Mouse (Mus musculus) adrenal gland, adult (tissue): Measurements from ENCODE around the gene Irgc1.
A peak's percentile ranks its signal among the peaks of the same experiment; 100 is the strongest.
"Not testable (repeated sequence)": the region's sequence is repeated elsewhere in the genome, so short reads cannot be mapped to it uniquely, and the experiment has no call there.

Source experiments
- DNase-seq, 2 experiments: peaks; one replicate each; pipeline ENCODE4 v3.0.0; 2022 to 2023; ENCODE audit warnings: low spot score in 1 of 2; ENCODE audit not compliant: inconsistent age in 2 of 2

Irgc1 gene

GRCm38 (mm10) chr7:24451855-24452311 is at the start of gene Irgc1:
Gene Irgc1 (minus strand): TSS chr7:24452297.
- DNase-seq, result no peak

- DNase-seq, result peak in 1 of 2 experiments; percentile 31
Measured at GRCm38 (mm10) chr7:24501492-24501891, 49.4 kb upstream of the Irgc1 start.

- peak in 1 of 2 experiments; percentile 59 for DNase-seq
Measured at GRCm38 (mm10) chr7:24500929-24501328, 48.8 kb upstream of the Irgc1 start.

GRCm38 (mm10) chr7:24499856-24500577 is 47.9 kb upstream of the Irgc1 start:
- DNase-seq, result peak in 1 of 2 experiments; percentile 27

- no peak for DNase-seq
Measured at GRCm38 (mm10) chr7:24488303-24488702, 36.2 kb upstream of the Irgc1 start.

GRCm38 (mm10) chr7:24487403-24487802 is 35.3 kb upstream of the Irgc1 start:
- DNase-seq, result no peak

GRCm38 (mm10) chr7:24486654-24487130 is 34.6 kb upstream of the Irgc1 start:
- DNase-seq, result no peak

GRCm38 (mm10) chr7:24485481-24485880 is 33.4 kb upstream of the Irgc1 start:
- DNase-seq, result no peak

GRCm38 (mm10) chr7:24483291-24483690 is 31.2 kb upstream of the Irgc1 start:
- DNase-seq, result not testable (repeated sequence)

- DNase-seq, result no peak
Measured at GRCm38 (mm10) chr7:24482208-24483020, 30.3 kb upstream of the Irgc1 start.

- peak; percentile 86 to 95 for DNase-seq
Measured at GRCm38 (mm10) chr7:24481474-24482207, 29.5 kb upstream of the Irgc1 start, which contains the start of gene Cadm4. Gene Cadm4 (plus strand): TSS chr7:24482023.

- DNase-seq, result no peak
Measured at GRCm38 (mm10) chr7:24480986-24481473, 28.9 kb upstream of the Irgc1 start.

GRCm38 (mm10) chr7:24480121-24480941 is 28.2 kb upstream of the Irgc1 start:
- DNase-seq, result no peak

- no peak for DNase-seq
Measured at GRCm38 (mm10) chr7:24479685-24480084, 27.6 kb upstream of the Irgc1 start.

GRCm38 (mm10) chr7:24478911-24479310 is 26.8 kb upstream of the Irgc1 start:
- no peak for DNase-seq

GRCm38 (mm10) chr7:24476856-24477255 is 24.8 kb upstream of the Irgc1 start:
- DNase-seq, result no peak

- DNase-seq, result no peak
Measured at GRCm38 (mm10) chr7:24476338-24476737, 24.2 kb upstream of the Irgc1 start.

GRCm38 (mm10) chr7:24474811-24475506 is 22.9 kb upstream of the Irgc1 start:
- DNase-seq, result no peak

- peak; percentile 62 to 86 for DNase-seq
Measured at GRCm38 (mm10) chr7:24473913-24474529, 21.9 kb upstream of the Irgc1 start.
